Mouse (Mus musculus) C2C12 (cell line): Measurements from ENCODE around the gene Nme9. TPM values are rescaled to one million over a fixed set of nuclear protein-coding genes. Genes with fewer than 3 reads are reported as not detected.

Experiments used
- H3K27me3 ChIP-seq: one replicate; pipeline ENCODE4 v1.6.1; 2011; ENCODE audit not compliant: control insufficient read depth, insufficient read depth, insufficient read length
- H3K36me3 ChIP-seq: one replicate; pipeline ENCODE4 v1.6.1; 2011; ENCODE audit not compliant: control insufficient read depth, insufficient read depth
- H3K4me3 ChIP-seq: one replicate; pipeline ENCODE4 v1.5.1; 2011; ENCODE audit warnings: mild to moderate bottlenecking, control low read depth; ENCODE audit not compliant: poor library complexity, insufficient read depth, severe bottlenecking
- H3K79me2 ChIP-seq: one replicate; pipeline ENCODE4 v1.6.1; 2011; ENCODE audit not compliant: control insufficient read depth, insufficient read depth
- H3K79me3 ChIP-seq: one replicate; pipeline ENCODE4 v1.6.1; 2011; ENCODE audit warnings: low read depth, control low read depth
- H3ac ChIP-seq: one replicate; pipeline ENCODE3; 2011; ENCODE audit warnings: low read depth; ENCODE audit not compliant: control insufficient read depth, insufficient read length
- CEBPB ChIP-seq: IDR thresholded peaks from one replicate; pipeline ENCODE4 v1.6.1; 2011; ENCODE audit warnings: low read depth, mild to moderate bottlenecking, control low read depth, moderate library complexity
- CTCF ChIP-seq: IDR thresholded peaks from one replicate; pipeline ENCODE4 v1.5.1; 2011; ENCODE audit not compliant: control insufficient read depth, insufficient read depth, insufficient read length
- FOSL1 ChIP-seq: IDR thresholded peaks from one replicate; pipeline ENCODE4 v1.8.0; 2011; ENCODE audit warnings: mild to moderate bottlenecking, low read length; ENCODE audit not compliant: poor library complexity, insufficient read depth, severe bottlenecking
- MAX ChIP-seq: IDR thresholded peaks from one replicate; pipeline ENCODE4 v1.6.1; 2011; ENCODE audit warnings: mild to moderate bottlenecking, control low read depth
- MYOD1 ChIP-seq: IDR thresholded peaks from one replicate; pipeline ENCODE4 v1.6.1; 2011; ENCODE audit warnings: low read depth; ENCODE audit not compliant: control insufficient read depth, insufficient read length
- MYOG ChIP-seq: IDR thresholded peaks from one replicate; pipeline ENCODE4 v1.6.1; 2011; ENCODE audit not compliant: control insufficient read depth, insufficient read length; ENCODE audit errors: extremely low read depth
- USF1 ChIP-seq: IDR thresholded peaks from one replicate; pipeline ENCODE4 v1.6.1; 2011; ENCODE audit warnings: low read depth, mild to moderate bottlenecking, control low read depth, moderate library complexity
- polyA plus RNA-seq: library from polyadenylated mRNA; unstranded; fragments of >200 nt; fragmentation: generic; extraction: Trizol; gene quantifications from one replicate; pipeline ENCODE4 v1.2.1, GENCODE M21; 2012; ENCODE audit warnings: missing spikeins

Nme9 gene
- polyA plus RNA-seq, 1 experiment = not detected

- Histone ChIP-seq H3K27me3 (no peaks in the 10 kb centered on the region), H3K79me3 (no peaks in the 10 kb centered on the region), H3ac (no peak overlapping the region), H3K36me3 (no peaks in the 10 kb centered on the region), H3K79me2 (peaks cover 33% of the 10 kb centered on the region), H3K4me3 (no peak overlapping the region)
- TF ChIP-seq MYOD1 = no peak
- no peak for TF ChIP-seq USF1
- no peak for TF ChIP-seq CTCF
- no peak for TF ChIP-seq FOSL1
- no peak for TF ChIP-seq MAX
Measured at GRCm38 (mm10) chr9:99432478-99432877, 18.8 kb upstream of the Nme9 start.

GRCm38 (mm10) chr9:99434892-99435618 lies 16.2 kb upstream of the Nme9 start:
- no peak for TF ChIP-seq MYOG
- TF ChIP-seq FOSL1 = no peak
- TF ChIP-seq USF1 = no peak
- no peak for TF ChIP-seq MYOD1
- TF ChIP-seq MAX = no peak
- TF ChIP-seq CTCF = no peak
- TF ChIP-seq CEBPB = no peak
- Histone ChIP-seq H3ac (no peak overlapping the region), H3K27me3 (no peaks in the 10 kb centered on the region), H3K79me2 (peaks cover 33% of the 10 kb centered on the region), H3K79me3 (no peaks in the 10 kb centered on the region), H3K4me3 (no peak overlapping the region), H3K36me3 (no peaks in the 10 kb centered on the region)

DNA sequence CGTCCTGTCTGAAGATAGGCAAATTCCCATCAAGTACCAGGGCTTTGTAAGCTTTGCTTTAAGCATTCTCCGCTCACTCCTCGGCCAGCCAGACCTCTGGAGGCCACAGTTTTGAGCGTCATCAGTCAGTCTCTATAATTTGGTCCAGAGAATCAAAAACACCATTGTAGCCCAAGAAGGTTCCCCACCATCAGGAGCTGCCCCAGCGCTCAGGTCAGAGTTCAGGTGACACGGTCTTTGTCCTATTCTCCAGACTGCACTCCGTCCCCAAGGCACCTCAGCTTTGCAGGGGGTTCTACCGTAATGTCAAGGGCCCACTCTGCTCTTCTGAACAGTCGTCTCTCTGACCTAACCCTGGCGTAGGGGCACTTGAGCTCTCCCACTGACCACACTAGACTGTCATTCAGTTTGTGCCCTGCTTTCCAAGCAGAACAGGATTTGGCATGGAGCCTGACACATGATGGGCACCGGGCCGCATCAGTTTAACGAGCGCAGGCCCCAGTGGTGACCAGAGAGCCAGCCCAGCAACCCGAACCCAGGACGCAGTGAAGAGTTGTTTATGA lies 15.6 kb upstream of the Nme9 start:
- H3K36me3 ChIP-seq = no peaks in the 10 kb centered on the region
- peak overlapping the region; percentile 9 for H3ac ChIP-seq
- TF ChIP-seq MYOD1 (no peak), MYOG (no peak), MAX (no peak), USF1 (no peak), CTCF (no peak), FOSL1 (no peak)

DNA sequence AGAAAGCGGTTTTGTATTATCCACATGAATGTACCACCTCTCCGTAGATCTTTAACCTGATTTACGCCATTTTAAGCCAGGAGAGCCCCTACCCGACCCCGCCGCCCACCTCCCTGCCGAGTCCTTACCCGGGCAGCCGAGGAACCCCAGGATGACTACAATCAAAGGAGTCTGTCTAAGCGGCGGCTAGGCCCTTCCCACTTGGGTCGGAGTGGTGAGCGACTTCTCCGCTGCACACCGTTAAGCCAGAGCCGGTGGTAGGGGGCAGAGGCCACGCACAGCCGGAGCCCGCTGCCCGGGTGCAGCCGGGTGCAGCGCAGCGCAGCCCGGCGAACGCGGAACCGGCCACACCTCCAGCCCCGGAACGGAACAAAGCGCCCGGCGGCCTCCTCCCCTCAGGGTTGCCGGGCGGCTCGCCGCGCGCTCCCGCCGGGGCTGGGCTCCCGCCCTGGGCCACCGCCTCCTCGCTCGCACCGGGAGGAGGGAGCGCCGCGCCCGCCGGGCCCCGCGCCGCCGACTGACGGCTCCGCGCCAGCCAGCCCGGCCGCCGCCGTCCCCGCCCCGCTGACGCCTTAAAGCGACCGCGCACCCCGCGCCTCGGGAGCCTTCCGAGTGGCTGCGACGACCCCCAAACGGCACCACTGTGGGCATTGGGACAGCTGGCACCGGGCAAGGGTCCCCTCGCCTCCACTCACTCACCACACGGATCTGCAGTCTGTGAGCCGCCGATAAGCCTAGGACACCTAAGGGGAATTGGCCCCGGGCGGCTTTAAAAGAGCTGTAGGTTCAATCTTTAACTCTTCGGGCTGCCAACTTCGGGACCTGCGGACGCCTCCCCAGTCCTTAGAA lies 14.9 kb upstream of the Nme9 start:
- TF ChIP-seq USF1 (no peak), MYOD1 (no peak), MAX (no peak), FOSL1 (no peak)
- no peaks in the 10 kb centered on the region for H3K27me3 ChIP-seq
- H3K4me3 ChIP-seq = peak overlapping the region; percentile 50
- no peaks in the 10 kb centered on the region for H3K36me3 ChIP-seq
- peak overlapping the region; percentile 77 for H3ac ChIP-seq
- no peaks in the 10 kb centered on the region for H3K79me3 ChIP-seq
- H3K79me2 ChIP-seq = peaks cover 22% of the 10 kb centered on the region

More for the DNA sequence above, 15.6 kb upstream of the Nme9 start:
- Histone ChIP-seq H3K27me3 (no peaks in the 10 kb centered on the region), H3K79me3 (no peaks in the 10 kb centered on the region), H3K79me2 (peaks cover 29% of the 10 kb centered on the region), H3K4me3 (peak overlapping the region; percentile 50)

DNA sequence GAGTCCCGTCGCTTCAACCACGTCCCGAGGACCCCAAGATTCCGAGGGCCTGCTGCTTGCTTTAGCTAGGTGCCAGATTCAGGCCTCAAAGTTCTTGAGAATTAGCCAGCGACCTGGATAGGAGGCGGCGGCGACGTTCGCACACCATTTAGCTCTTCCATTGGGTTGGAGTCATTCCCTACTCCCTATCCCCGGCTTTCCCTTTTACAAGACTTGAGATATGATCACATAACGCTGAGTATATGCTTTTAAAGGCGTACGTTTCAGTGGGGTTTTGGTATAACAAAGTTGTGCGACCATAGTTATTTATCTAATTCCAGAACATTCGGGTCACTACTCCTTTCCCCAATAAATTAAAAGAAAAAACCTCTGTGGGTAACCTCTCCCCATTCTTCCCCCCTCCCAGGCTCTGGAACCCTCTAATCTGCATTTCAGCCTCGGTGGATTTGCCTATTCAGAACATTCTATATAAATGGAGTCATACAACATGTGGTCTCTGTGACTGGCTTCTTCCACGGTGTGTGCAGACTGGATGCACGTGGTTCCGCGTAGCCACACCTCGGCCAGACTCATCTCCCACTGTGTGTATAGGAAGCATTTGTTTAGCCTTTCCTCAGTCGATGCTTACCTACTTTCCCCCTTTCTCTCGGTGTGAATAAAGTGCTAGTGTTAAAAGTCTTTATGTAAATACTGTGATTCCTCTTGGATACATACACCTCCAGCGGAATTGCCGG lies 14.1 kb upstream of the Nme9 start, which contains the start of gene Mras:
Gene Mras, minus strand, starts transcription at position 351 of the 734 bp plus-strand sequence.
- Histone ChIP-seq H3K27me3 (no peaks in the 10 kb centered on the region), H3ac (peak within 1 kb of the TSS; percentile 77), H3K36me3 (no peaks in the 10 kb centered on the region), H3K79me2 (peaks cover 22% of the 10 kb centered on the region), H3K4me3 (peak within 1 kb of the TSS; percentile 50), H3K79me3 (no peaks in the 10 kb centered on the region)
- no peak for TF ChIP-seq MYOG
